Mouse (Mus musculus): ENCODE measurements around the gene Rnf6. TPM values are rescaled to one million over a fixed set of nuclear protein-coding genes. Genes with fewer than 3 reads are reported as not detected.

Gene Rnf6
- polyA plus RNA-seq (2015; fragmentation: Nextera tagmentation; extraction: Ambion mirVana) = 47.2 and 48.3 TPM in 2 replicates

DNA sequence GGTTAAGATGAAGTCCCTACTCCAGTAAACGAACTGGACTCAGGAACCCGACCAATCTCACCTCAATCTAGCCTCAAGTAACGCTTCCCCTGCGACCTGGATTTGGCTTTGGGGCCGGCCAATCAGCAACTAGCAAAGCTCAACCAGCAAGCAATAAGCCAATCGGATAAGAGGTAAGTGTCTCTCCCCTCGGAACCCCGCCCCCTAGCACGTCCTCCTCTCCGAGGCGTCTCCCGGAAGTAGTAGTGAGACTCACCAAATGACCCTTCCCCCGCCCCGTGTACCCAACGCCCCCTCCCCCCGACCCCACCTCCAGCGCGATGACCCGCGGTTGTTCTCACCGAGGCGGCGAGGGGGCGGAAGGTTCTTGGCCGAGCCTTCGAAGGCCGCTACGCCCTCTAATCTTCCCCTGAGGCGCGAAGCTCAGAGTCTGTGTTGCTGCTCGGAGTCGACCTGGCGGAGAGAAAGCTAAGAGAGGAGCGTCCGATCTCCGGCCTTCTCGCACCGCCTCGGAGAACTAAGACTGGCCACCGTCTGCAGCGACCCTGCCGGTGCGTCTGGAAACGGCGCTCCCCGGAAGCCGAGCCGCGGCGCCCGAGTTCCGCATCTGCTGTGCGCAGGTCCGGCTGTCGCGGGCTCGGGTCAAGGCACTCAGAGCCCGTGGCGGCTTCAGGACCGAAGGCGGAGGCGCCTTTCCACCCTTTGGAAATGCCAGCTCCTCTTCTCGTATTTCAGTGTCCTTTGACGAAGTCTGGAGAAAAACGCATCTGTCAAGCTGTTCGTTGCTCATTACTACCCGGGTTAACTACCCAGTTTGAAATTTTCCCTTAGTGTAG is at the start of gene Rnf6:
Gene Rnf6, minus strand, starts transcription at position 677 of the 836 bp plus-strand sequence.
- under 1% methylated on average over 67 of the region's 67 CpGs for WGBS
- H3K4me1 ChIP-seq (replicated peaks) = peaks cover 4% of the 10 kb centered on the region
- peak within 1 kb of the TSS; percentile 89 for H3K9ac ChIP-seq
- H3K4me3 ChIP-seq (replicated peaks) = peak within 1 kb of the TSS; percentile 82
- no peaks in the 10 kb centered on the region for H3K9me3 ChIP-seq
- ATAC-seq = peak; percentile 100
- peak within 1 kb of the TSS; percentile 100 for H3K27ac ChIP-seq
- H3K36me3 ChIP-seq = peaks cover 7% of the 10 kb centered on the region
- H3K27me3 ChIP-seq (replicated peaks) = no peaks in the 10 kb centered on the region
- peak within 1 kb of the TSS; percentile 64 for H3K4me2 ChIP-seq (replicated peaks)

DNA sequence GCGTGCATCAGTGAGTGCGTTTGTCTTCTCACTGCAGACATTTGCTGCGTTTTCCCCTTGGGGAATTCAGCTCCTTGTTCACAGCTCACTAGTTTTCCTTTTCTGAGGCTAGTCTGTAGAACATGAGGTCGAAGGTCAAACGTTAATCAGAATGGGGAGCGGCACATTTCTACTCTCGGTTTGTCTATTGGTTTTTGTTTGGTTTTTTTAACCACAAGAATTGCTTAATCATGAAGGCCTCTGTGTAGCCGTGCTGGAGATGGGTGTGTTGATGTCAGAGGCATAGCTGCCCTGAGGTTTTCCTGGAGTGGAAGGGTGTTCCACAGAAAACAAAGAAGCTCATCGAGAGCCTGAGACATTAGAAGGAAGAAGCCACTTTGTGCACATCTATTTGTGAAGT is 49.2 kb upstream of the Rnf6 start:
- Histone ChIP-seq H3K4me3 (replicated peaks) (no peak overlapping the region), H3K36me3 (peaks cover 3% of the 10 kb centered on the region; the same call in 1 of the 2 replicates), H3K9ac (no peak overlapping the region), H3K9me3 (no peaks in the 10 kb centered on the region), H3K4me1 (replicated peaks) (no peaks in the 10 kb centered on the region), H3K27ac (no peak overlapping the region), H3K4me2 (replicated peaks) (no peak overlapping the region), H3K27me3 (replicated peaks) (no peaks in the 10 kb centered on the region)
- ATAC-seq = 0 out of 2 replicates have a peak, but pooled peaks have one; percentile 34
- 84% methylated on average over 9 of the region's 9 CpGs for WGBS

DNA sequence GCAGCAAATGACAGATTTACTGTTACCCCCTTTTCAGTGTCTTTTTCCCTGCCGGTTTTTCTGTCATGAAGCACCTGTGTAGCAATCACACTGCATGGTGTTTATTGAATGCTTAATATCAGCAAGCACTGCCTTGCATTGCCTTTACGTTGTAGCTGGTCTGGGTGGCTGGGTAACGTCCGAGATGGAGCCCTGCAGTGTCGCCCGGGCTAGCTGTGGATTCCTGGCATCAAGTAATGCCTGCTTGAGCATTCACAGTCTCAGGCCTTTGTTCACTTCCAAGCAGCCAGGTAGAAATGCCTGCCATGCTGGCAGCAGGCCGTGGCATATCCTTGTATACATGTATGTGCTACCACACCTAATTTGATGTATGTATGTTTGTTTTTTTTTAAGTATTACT is 46.4 kb upstream of the Rnf6 start:
- 87% methylated on average over 7 of the region's 7 CpGs for WGBS
- H3K9me3 ChIP-seq = no peaks in the 10 kb centered on the region
- peaks cover 3% of the 10 kb centered on the region; the same call in 1 of the 2 replicates for H3K36me3 ChIP-seq

DNA sequence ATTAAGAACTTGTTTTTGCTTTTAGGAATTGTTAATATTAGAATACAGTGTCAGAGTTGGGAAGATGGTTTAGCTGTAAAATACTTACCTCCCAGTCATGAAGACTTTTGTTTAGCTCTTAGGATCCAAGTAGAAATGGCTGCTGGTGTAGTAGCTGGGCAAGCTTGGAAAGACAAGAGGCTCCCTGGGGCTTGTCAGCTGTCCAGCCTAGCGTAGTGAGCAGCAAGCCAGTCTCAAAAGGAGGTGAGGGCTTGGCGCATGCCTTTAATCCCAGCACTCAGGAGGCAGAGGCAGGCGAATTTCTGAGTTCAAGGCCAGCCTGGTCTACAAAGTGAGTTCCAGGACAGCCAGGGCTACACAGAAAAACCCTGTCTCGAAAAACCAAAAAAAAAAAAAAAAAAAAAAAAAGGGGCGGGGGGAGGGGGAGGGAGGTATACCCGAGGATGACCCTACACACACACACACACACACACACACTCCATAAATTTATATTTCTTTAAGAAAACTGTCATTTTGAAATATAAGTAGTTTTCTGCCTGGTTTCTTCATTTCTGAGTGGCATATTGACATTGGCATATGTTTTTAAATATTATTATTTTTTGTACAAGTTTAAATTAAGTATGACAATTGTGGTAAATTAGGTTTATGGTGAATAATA is 44.7 kb upstream of the Rnf6 start:
- 79% methylated on average over 5 of the region's 6 CpGs for WGBS
- Histone ChIP-seq H3K27ac (no peak overlapping the region), H3K36me3 (no peaks in the 10 kb centered on the region), H3K4me1 (replicated peaks) (no peaks in the 10 kb centered on the region), H3K27me3 (replicated peaks) (no peaks in the 10 kb centered on the region), H3K9me3 (no peaks in the 10 kb centered on the region), H3K9ac (no peak overlapping the region), H3K4me2 (replicated peaks) (no peak overlapping the region), H3K4me3 (replicated peaks) (no peak overlapping the region)
- no peak for ATAC-seq

More for the DNA sequence above, 46.4 kb upstream of the Rnf6 start:
- no peak for ATAC-seq
- H3K4me2 ChIP-seq (replicated peaks) = no peak overlapping the region
- no peaks in the 10 kb centered on the region for H3K27me3 ChIP-seq (replicated peaks)
- no peaks in the 10 kb centered on the region for H3K4me1 ChIP-seq (replicated peaks)
- no peak overlapping the region for H3K9ac ChIP-seq
- no peak overlapping the region for H3K4me3 ChIP-seq (replicated peaks)
- H3K27ac ChIP-seq = no peak overlapping the region

DNA sequence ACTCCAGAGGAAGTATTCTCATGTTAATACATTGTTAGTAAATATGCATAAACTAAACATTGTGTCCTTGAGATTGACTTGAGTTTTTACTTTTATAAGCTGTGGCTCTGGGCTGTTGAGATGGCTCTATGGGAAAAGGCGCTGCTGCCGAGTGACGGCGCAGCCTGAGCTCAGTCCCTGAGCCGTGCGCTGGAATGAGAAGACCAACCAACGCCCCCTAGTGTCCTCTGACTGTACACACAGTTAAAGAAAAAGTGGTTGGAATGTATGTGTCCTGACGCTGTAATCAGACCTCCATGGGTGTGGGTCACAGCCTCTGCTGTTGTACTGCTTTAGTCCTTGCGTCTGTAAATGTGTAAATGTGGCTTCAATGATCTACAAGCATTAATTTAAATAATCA is 38.6 kb upstream of the Rnf6 start:
- 54% methylated on average over 9 of the region's 9 CpGs for WGBS

DNA sequence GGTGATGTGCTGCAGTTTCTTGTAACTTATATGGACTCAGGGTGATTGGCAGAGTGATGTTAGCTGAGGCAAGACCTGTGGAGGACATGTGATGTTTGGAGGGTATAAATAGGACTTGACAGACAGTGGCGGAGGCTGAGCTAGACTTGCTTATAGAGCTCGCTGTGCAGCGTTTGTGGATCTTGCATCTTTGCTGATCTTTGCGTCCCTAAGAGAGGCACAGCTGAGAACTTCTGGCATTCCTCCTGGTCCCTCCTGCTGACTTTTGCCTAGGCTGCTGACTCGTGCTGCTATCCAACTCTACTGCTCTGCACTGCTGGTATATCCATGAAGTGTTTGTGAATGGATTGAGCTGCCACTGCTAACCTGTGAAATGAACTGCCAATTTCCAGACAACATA is 32.3 kb upstream of the Rnf6 start:
- no peak for ATAC-seq
- Histone ChIP-seq H3K36me3 (no peaks in the 10 kb centered on the region), H3K9me3 (no peaks in the 10 kb centered on the region), H3K27me3 (replicated peaks) (no peaks in the 10 kb centered on the region), H3K27ac (no peak overlapping the region), H3K4me3 (replicated peaks) (no peak overlapping the region), H3K4me1 (replicated peaks) (0 out of 2 replicates have a peak, but pooled peaks cover 7% of the 10 kb centered on the region), H3K4me2 (replicated peaks) (no peak overlapping the region), H3K9ac (no peak overlapping the region)
- 75% methylated on average over 5 of the region's 5 CpGs for WGBS

More for the DNA sequence above, 38.6 kb upstream of the Rnf6 start:
- no peak overlapping the region for H3K27ac ChIP-seq
- ATAC-seq = no peak
- H3K27me3 ChIP-seq (replicated peaks) = no peaks in the 10 kb centered on the region
- H3K9ac ChIP-seq = no peak overlapping the region
- H3K9me3 ChIP-seq = no peaks in the 10 kb centered on the region
- no peak overlapping the region for H3K4me2 ChIP-seq (replicated peaks)
- H3K4me3 ChIP-seq (replicated peaks) = no peak overlapping the region
- no peaks in the 10 kb centered on the region for H3K4me1 ChIP-seq (replicated peaks)
- H3K36me3 ChIP-seq = 0 out of 2 replicates have a peak, but pooled peaks cover 3% of the 10 kb centered on the region

DNA sequence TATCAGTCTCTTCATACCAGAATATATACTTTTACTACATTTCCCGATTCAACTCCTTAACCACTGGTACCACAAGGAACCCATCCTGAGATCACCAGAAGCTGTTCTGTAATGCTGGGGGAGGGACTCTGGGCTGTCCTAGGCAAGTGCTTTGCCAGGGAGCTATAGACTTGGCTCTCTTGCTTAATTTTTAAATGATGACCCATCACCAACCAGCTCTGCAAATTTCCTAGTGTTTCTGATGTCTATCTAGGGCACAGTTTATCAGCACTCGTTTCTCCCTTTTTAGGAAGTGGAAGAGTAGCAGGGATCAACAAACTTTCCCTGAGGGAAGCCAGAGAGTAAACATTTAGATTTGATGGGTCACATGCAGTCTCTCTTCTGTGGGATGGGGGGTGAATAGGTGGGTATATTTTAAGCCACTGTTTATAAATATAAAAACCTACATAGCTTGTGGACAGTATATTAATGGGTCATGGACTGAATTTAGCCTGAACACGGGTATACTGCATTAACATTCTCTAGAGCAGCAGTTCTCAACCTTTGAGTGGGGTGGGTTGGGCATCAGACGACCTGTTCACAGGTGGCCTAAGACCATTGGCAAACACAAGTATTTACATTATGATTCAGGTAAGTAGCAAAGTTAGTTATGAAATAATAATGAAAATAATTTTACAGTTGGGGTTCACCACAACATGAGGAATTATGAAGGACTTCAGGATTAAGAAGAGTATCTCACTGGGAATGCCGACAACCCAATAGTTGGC is 30.5 kb upstream of the Rnf6 start:
- Histone ChIP-seq H3K27me3 (replicated peaks) (no peaks in the 10 kb centered on the region), H3K4me2 (replicated peaks) (no peak overlapping the region), H3K36me3 (no peaks in the 10 kb centered on the region), H3K9ac (no peak overlapping the region), H3K4me1 (replicated peaks) (0 out of 2 replicates have a peak, but pooled peaks cover 7% of the 10 kb centered on the region), H3K4me3 (replicated peaks) (no peak overlapping the region), H3K27ac (peak overlapping the region; percentile 9; the same call in 1 of the 2 replicates), H3K9me3 (no peaks in the 10 kb centered on the region)
- WGBS = 52% methylated on average over 5 of the region's 5 CpGs
- peak; percentile 26 for ATAC-seq

DNA sequence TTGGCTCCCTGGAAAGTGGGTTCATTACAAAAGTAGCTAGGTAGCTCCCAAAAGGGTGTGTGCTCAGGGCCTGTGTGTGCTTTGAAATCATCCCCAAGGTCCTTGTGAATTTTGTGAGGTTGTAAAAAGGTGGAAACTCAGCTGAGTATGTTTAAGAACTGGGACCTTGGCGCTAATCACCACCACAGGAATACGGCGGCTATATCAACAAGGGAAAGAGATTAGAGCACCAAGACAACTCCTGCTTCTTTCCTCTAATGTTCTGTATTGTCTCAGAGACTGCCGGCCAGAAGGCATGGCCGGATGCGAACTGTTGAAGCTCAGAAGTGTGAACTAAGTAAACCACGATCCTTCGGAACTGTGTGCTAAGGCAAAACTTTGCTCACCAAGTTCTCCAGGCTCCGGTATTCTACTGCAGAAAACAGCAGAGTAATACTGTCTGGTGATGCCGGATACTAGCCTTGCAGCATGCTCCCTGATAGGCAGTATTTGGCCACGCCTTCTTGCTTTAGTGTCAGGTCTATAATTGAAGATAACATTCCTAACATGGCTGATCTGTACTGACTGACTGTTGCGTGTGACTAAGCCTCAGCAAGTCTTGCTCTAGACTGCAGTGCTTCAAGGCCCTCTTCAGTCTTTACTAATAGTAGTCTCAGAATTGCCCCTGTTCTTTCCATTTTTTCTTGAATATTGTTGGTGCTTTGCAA is 29.2 kb upstream of the Rnf6 start:
- 64% methylated on average over 12 of the region's 12 CpGs for WGBS
- Histone ChIP-seq H3K4me2 (replicated peaks) (0 out of 2 replicates have a peak overlapping the region, but pooled peaks have one; percentile 7), H3K27ac (peak overlapping the region; percentile 7; the same call in 1 of the 2 replicates), H3K27me3 (replicated peaks) (no peaks in the 10 kb centered on the region), H3K36me3 (no peaks in the 10 kb centered on the region), H3K4me3 (replicated peaks) (no peak overlapping the region), H3K4me1 (replicated peaks) (0 out of 2 replicates have a peak, but pooled peaks cover 7% of the 10 kb centered on the region), H3K9me3 (no peaks in the 10 kb centered on the region), H3K9ac (no peak overlapping the region)
- peak; percentile 86 for ATAC-seq

DNA sequence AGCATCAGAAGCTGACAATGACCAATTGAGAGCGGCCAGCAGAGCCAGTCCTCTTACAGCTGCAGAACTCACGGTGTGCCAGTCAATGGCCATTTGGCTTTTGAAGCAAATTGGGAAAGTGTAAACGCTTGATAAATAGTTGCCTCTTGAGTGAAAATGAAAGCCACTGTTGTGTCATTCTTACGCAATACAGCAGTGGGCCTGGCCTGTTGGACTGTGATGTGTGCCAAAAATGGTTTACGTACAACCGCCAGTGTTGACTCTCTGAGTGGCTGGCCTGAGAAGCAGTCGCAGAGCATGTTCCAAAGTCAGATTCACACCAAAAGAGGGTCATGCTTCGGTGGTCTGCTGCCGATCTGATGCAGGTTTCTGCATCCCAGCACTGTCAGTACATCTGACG is 27.4 kb upstream of the Rnf6 start:
- Histone ChIP-seq H3K4me1 (replicated peaks) (0 out of 2 replicates have a peak, but pooled peaks cover 4% of the 10 kb centered on the region), H3K27ac (no peak overlapping the region), H3K4me3 (replicated peaks) (no peak overlapping the region), H3K27me3 (replicated peaks) (no peaks in the 10 kb centered on the region), H3K9me3 (no peaks in the 10 kb centered on the region), H3K9ac (no peak overlapping the region), H3K4me2 (replicated peaks) (no peak overlapping the region), H3K36me3 (no peaks in the 10 kb centered on the region)
- ATAC-seq = no peak
- WGBS = 73% methylated on average over 10 of the region's 10 CpGs

DNA sequence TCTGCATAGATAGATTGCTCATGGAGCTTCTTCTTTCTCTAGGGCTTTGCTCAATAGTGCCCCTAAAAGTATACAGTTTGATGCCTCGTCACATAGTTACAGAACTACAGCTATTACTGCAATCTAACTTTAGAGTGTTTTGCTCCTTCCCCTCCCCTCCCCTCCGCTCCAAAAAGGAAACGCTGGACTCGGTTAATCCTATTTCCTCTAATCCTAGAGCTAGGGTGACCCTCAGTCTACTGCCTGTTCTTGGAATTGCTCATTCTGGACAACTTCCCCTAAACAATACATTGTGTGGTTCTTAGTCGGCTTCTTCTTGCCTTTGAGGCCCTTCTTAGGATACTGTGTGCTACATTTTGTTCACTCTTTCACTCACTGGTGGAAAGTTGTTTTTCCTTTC is 26.4 kb upstream of the Rnf6 start:
- Histone ChIP-seq H3K36me3 (no peaks in the 10 kb centered on the region), H3K4me1 (replicated peaks) (0 out of 2 replicates have a peak, but pooled peaks cover 8% of the 10 kb centered on the region), H3K27ac (no peak overlapping the region), H3K4me2 (replicated peaks) (no peak overlapping the region), H3K9me3 (no peaks in the 10 kb centered on the region), H3K9ac (no peak overlapping the region), H3K27me3 (replicated peaks) (no peaks in the 10 kb centered on the region), H3K4me3 (replicated peaks) (no peak overlapping the region)
- 64% methylated on average over 5 of the region's 5 CpGs for WGBS
- no peak for ATAC-seq

DNA sequence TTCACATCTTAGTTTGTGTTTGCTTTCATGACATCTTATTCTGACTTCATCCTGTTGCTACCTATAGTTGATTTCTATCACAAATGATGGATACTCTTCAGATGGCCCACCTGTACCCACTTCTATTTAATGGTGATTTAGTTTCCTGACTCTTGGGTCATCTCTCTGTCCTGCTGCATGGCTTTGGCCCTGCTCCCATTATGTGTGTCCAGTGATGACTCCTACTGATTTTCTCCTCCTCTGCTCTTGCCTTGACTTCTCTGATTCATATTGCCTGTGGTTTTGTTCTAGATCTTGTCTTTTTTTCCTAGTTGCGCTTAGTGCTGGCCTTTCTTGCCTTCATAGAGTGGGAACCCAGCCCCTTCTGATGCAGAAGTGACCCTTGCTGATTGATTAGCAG is 25.0 kb upstream of the Rnf6 start:
- no peak overlapping the region for H3K27ac ChIP-seq
- no peaks in the 10 kb centered on the region for H3K27me3 ChIP-seq (replicated peaks)
- no peak overlapping the region for H3K9ac ChIP-seq
- H3K9me3 ChIP-seq = no peaks in the 10 kb centered on the region
- H3K36me3 ChIP-seq = no peaks in the 10 kb centered on the region
- no peak overlapping the region for H3K4me2 ChIP-seq (replicated peaks)
- 95% methylated on average over 1 of the region's 1 CpGs for WGBS
- ATAC-seq = no peak
- H3K4me3 ChIP-seq (replicated peaks) = no peak overlapping the region
- 0 out of 2 replicates have a peak, but pooled peaks cover 8% of the 10 kb centered on the region for H3K4me1 ChIP-seq (replicated peaks)
